Mouse (Mus musculus) embryonic facial prominence, embryonic 11.5 days (tissue): ENCODE measurements at regions not wholly inside any gene's neighbourhood (a gene's known extent, or its start where the extent isn't known, plus 50 kb on each side); places are given as distances from the start of the nearest gene placed in this dataset.

Source experiments
- ATAC-seq: fragments of 200-750 bp; cut with Nextera tagmentation; replicated peaks from 2 replicates; pipeline ENCODE4 v1.8.0; 2017; ENCODE audit warnings: low read depth; ENCODE audit not compliant: insufficient number of reproducible peaks, low FRiP score, low TSS enrichment
- DNase-seq: peaks from one replicate; pipeline ENCODE4 v3.0.0-alpha.2; 2015; ENCODE audit warnings: low spot score
- H3K27ac ChIP-seq: fragments of 300-500 bp; sonication (generic); replicated peaks from 2 replicates; pipeline ENCODE4 v1.5.1; 2014; ENCODE audit warnings: mild to moderate bottlenecking, low read depth, low read length, control low read depth
- H3K27me3 ChIP-seq: fragments of 300-500 bp; sonication (generic); 2 replicates; pipeline ENCODE4 v1.6.1; 2014; ENCODE audit warnings: mild to moderate bottlenecking, low read length, moderate library complexity, mixed read lengths; ENCODE audit not compliant: control insufficient read depth, insufficient read depth
- H3K36me3 ChIP-seq: fragments of 300-500 bp; sonication (generic); replicated peaks from 2 replicates; pipeline ENCODE4 v1.6.1; 2014; ENCODE audit warnings: low read depth, mild to moderate bottlenecking, low read length, moderate library complexity, mixed read lengths; ENCODE audit not compliant: control insufficient read depth, insufficient read depth
- H3K4me1 ChIP-seq: fragments of 300-500 bp; sonication (generic); 2 replicates; pipeline ENCODE4 v1.6.1; 2014; ENCODE audit warnings: low read length, mixed read lengths; ENCODE audit not compliant: control insufficient read depth, insufficient read depth
- H3K4me2 ChIP-seq: fragments of 300-500 bp; sonication (generic); 2 replicates; pipeline ENCODE4 v1.6.1; 2014; ENCODE audit warnings: low read depth, mild to moderate bottlenecking, control low read depth, low read length, moderate library complexity
- H3K4me3 ChIP-seq: fragments of 300-500 bp; sonication (generic); 2 replicates; pipeline ENCODE4 v1.5.1; 2014; ENCODE audit warnings: low read depth, low read length, control low read depth
- H3K9ac ChIP-seq: fragments of 300-500 bp; sonication (generic); replicated peaks from 2 replicates; pipeline ENCODE4 v1.6.1; 2014; ENCODE audit warnings: mild to moderate bottlenecking, control low read depth, low read length
- H3K9me3 ChIP-seq: fragments of 300-500 bp; sonication (generic); replicated peaks from 2 replicates; pipeline ENCODE4 v1.6.1; 2016; ENCODE audit warnings: mild to moderate bottlenecking, low read length, inconsistent platforms, mixed read lengths; ENCODE audit not compliant: control insufficient read depth
- WGBS: fragments of 180-500 bp; shearing (Covaris S2); extraction: QIAGEN DNeasy Blood & Tissue Kit; methylation state at CpG from one replicate; pipeline ENCODE4 v1.1.7; 2014; 5-methylcytosine and 5-hydroxymethylcytosine counted together

- Histone ChIP-seq H3K4me2 (no peak overlapping the region), H3K9ac (no peak overlapping the region), H3K27ac (peak overlapping the region; percentile 41; the same call in 1 of the 2 replicates), H3K9me3 (no peaks in the 10 kb centered on the region), H3K4me1 (no peaks in the 10 kb centered on the region; the same call in 1 of the 2 replicates), H3K4me3 (no peak overlapping the region), H3K36me3 (no peaks in the 10 kb centered on the region), H3K27me3 (no peaks in the 10 kb centered on the region; the same call in 1 of the 2 replicates)
- ATAC-seq = 0 out of 2 replicates have a peak, but pooled peaks have one; percentile 32
- 14% methylated on average over 18 of the region's 18 CpGs for WGBS
- peak; percentile 43 for DNase-seq
Observed at GRCm38 (mm10) chrX:12286910-12287522, 126.9 kb upstream of the Bcor start.

- 0 out of 2 replicates have a peak overlapping the region, but pooled peaks have one; percentile 52 for H3K27ac ChIP-seq
- H3K9me3 ChIP-seq = no peaks in the 10 kb centered on the region
- H3K4me3 ChIP-seq = no peak overlapping the region
- H3K4me2 ChIP-seq = no peak overlapping the region
- H3K4me1 ChIP-seq = no peaks in the 10 kb centered on the region; the same call in 1 of the 2 replicates
- no peak for ATAC-seq
- no peak overlapping the region for H3K9ac ChIP-seq
- 15% methylated on average over 16 of the region's 17 CpGs for WGBS
- peak; percentile 61 for DNase-seq
- H3K27me3 ChIP-seq = no peaks in the 10 kb centered on the region; the same call in 1 of the 2 replicates
- H3K36me3 ChIP-seq = no peaks in the 10 kb centered on the region
Observed at GRCm38 (mm10) chrX:12287656-12288561, 127.8 kb upstream of the Bcor start.

- H3K9me3 ChIP-seq = no peaks in the 10 kb centered on the region
- H3K4me3 ChIP-seq = no peak overlapping the region
- H3K27me3 ChIP-seq = no peaks in the 10 kb centered on the region; the same call in 1 of the 2 replicates
- DNase-seq = no peak
- no peaks in the 10 kb centered on the region for H3K36me3 ChIP-seq
- no peak overlapping the region for H3K9ac ChIP-seq
- WGBS = 15% methylated on average over 5 of the region's 5 CpGs
- no peaks in the 10 kb centered on the region; the same call in 1 of the 2 replicates for H3K4me1 ChIP-seq
- H3K27ac ChIP-seq = no peak overlapping the region
- no peak for ATAC-seq
- H3K4me2 ChIP-seq = no peak overlapping the region
Observed at GRCm38 (mm10) chrX:12288562-12289117, 128.5 kb upstream of the Bcor start.

- no peaks in the 10 kb centered on the region for H3K27me3 ChIP-seq
- DNase-seq = no peak
- no peak overlapping the region for H3K9ac ChIP-seq
- ATAC-seq = no peak
- H3K4me3 ChIP-seq = no peak overlapping the region
- no peaks in the 10 kb centered on the region for H3K36me3 ChIP-seq
- H3K4me1 ChIP-seq = no peaks in the 10 kb centered on the region
- no peaks in the 10 kb centered on the region for H3K9me3 ChIP-seq
- 15% methylated on average over 2 of the region's 2 CpGs for WGBS
- no peak overlapping the region for H3K27ac ChIP-seq
- H3K4me2 ChIP-seq = no peak overlapping the region
Observed at GRCm38 (mm10) chrX:12293146-12293545, 133.0 kb upstream of the Bcor start.

- Histone ChIP-seq H3K27ac (no peak overlapping the region; the same call in 1 of the 2 replicates), H3K4me1 (no peaks in the 10 kb centered on the region), H3K4me2 (no peak overlapping the region), H3K36me3 (no peaks in the 10 kb centered on the region), H3K9me3 (no peaks in the 10 kb centered on the region), H3K27me3 (no peaks in the 10 kb centered on the region), H3K4me3 (no peak overlapping the region), H3K9ac (no peak overlapping the region)
- WGBS = 52% methylated on average over 9 of the region's 9 CpGs
- DNase-seq = no peak
- ATAC-seq = no peak
Observed at GRCm38 (mm10) chrX:12294452-12294851, 134.3 kb upstream of the Bcor start.

GRCm38 (mm10) chrX:12294941-12295340 is 134.8 kb upstream of the Bcor start:
- H3K4me2 ChIP-seq = no peak overlapping the region
- ATAC-seq (peak; percentile 67), DNase-seq (peak; percentile 79)
- 16% methylated on average over 6 of the region's 6 CpGs for WGBS
- H3K4me3 ChIP-seq = no peak overlapping the region
- H3K27ac ChIP-seq = no peak overlapping the region
- H3K27me3 ChIP-seq = no peaks in the 10 kb centered on the region
- no peak overlapping the region for H3K9ac ChIP-seq
- no peaks in the 10 kb centered on the region for H3K36me3 ChIP-seq
- no peaks in the 10 kb centered on the region for H3K4me1 ChIP-seq
- H3K9me3 ChIP-seq = no peaks in the 10 kb centered on the region

GRCm38 (mm10) chrX:12296264-12297053 is 136.3 kb upstream of the Bcor start:
- Histone ChIP-seq H3K27me3 (no peaks in the 10 kb centered on the region), H3K27ac (no peak overlapping the region)
- ATAC-seq = no peak

More at GRCm38 (mm10) chrX:12296264-12297053, 136.3 kb upstream of the Bcor start:
- Histone ChIP-seq H3K36me3 (no peaks in the 10 kb centered on the region), H3K4me3 (no peak overlapping the region), H3K9me3 (no peaks in the 10 kb centered on the region), H3K4me2 (no peak overlapping the region), H3K9ac (no peak overlapping the region), H3K4me1 (no peaks in the 10 kb centered on the region)
- no peak for DNase-seq
- WGBS = 69% methylated on average over 9 of the region's 9 CpGs
